Mouse (Mus musculus) forelimb bud, embryonic 11.5 days (tissue): ENCODE measurements at regions not wholly inside any gene's neighbourhood (a gene's known extent, or its start where the extent isn't known, plus 50 kb on each side); places are given as distances from the start of the nearest gene placed in this dataset.
A peak's percentile ranks its signal among the peaks of the same experiment; 100 is the strongest.

Source experiments
- DNase-seq: peaks from one replicate; pipeline ENCODE4 v3.0.0-alpha.2; 2012; ENCODE audit warnings: low read depth, low spot score

DNA sequence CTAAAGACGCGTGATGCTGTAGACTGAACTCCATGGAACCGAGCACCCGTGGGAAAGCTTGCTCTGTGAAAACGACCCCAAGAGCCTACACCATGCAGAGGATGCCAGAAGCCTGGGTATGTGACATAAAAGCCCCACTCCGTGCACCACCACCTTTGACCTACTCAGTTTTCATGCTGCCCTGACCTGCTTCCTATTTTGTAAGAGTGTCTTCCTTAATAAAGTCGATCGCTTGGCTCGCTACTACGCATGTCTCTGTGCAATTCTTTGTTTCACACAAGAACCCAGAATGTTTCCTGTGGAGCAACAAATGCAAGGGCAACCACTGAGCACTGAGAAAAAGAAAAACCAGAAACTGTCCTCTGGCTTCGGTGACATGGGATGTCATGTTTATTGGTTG is 60.5 kb downstream of the Sec61b start:
- no peak for DNase-seq

DNA sequence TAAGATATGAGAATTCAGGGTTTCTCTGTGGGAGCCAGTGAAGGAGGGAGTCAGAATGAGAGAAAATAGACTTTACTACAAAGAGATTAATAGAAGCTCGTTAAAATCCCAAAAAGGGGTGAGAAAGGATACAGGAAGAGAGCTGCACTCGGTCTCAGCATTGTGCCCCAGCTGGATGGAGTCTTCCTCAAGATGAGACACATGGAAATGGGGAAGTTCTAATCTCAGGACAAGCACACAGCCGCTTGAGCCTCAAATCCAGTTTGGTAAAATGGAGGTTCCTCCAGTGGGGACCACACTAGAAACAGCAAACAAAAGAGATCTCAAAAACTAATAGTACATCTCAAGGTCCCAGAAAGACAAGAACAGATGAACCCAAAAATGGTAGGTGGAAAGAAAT is 93.2 kb downstream of the Sec61b start:
- DNase-seq: no peak

DNA sequence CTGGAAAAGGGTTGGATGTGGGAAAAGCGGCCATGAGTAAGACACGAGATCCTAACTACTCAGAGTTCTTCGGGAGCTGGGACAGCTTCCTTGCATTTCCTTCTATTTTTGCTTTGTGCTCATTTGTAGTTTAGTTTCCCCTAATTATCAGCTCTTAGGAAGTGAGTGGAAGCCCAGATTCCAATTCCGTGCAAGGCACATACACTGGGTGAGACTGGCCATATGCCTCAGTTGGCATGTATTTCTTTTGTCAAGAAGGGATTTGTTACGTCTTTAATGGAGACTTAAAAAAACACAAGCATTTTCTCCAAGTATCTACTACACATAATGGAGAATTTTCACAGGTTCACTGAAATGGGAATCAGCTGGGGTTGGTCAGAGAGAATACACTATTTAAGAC is 96.4 kb downstream of the Sec61b start:
- DNase-seq: no peak

DNA sequence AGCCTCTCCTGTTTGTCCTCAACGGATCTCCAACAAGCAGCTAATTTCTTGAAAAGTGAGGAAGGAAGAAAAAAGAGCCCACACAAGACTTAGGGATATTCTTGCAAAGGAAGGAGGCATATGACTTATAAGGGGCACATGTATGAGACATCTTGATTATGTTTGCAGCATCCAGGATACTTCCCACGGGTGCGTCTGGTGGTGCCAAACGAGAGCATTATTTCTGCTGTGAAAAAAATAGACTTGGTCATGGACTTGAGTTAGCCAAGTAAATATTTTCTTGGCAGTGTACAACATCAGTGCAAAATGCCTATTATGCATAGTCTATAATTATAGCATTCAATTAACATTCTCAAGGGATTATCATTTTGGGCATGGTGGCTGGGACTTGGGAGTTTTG is 101.6 kb downstream of the Sec61b start:
- no peak for DNase-seq

DNA sequence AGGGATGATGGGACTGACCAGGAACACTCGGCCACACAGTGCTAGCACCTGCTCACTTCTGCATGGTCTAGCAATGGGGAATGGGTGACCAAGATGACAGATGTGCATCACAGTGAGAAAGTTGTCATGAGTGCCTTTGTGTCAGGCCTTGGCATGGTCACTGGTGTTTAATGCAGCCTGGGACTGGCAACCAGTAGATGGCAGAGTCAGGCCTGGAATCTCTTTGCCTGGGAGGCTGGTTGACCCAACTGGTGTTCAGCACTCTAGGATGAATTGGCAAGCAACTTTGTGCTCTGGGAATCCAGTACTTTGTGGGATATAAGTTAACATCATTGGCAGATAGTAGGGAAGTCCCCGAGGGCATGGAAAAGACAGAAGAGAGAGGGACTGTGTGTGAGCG is 103.0 kb downstream of the Sec61b start:
- no peak for DNase-seq

DNA sequence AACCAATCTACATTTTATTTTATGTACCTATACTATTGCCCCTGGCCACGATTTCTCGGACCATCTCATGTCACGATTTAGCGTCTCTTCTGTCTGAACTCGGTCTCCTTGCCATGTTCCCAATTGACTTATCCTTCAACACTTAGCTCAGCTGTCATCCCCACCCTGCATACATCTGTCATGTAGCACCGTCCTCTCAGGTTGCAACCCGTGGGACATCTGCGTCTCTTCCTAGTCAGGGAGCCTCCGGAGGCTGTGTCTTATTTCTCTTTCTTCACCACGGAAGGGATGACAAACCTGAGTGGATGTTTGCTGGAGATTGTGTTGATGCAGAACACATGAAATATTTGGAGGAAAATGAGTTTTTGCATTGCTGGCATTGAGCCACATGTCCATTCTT is 104.2 kb downstream of the Sec61b start:
- DNase-seq: no peak

DNA sequence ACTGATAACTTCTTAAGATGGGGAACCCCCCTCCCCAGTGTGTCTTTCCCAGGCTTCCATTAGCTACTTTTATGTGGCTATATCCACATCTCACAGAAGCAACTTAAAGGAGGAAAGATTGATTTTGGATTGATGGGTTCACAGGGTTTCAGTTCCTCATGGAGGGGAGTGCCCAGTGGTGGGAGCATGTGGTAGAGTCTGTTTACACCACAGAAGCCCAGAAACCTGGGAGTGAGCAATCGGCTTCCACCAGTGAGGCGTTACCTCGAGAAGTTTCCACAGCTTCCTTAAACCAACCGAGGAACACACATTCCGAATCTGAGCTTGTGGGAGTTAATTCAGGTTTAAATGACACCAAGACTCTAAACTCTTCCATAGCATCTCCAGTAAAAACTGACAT is 106.1 kb downstream of the Sec61b start:
- no peak for DNase-seq

DNA sequence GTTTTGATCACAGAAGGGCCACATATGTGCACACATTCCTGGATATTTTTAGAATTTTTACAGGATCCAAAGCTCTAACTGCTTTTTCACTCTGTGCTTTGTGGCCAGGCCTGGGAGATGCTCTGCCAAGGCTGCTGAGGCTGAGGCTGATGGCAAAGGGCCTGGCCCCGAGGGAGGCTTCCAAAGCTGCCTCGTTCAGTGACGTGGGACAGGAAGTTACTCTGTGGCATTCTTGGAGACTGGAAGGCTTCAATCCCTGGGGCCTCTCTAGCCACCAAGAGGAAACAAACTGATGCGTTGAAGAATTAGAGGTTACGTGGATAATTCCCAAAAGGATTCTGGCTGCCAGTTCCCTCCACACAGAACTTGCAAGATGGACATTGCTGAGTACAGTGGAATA is 112.8 kb downstream of the Sec61b start:
- no peak for DNase-seq

DNA sequence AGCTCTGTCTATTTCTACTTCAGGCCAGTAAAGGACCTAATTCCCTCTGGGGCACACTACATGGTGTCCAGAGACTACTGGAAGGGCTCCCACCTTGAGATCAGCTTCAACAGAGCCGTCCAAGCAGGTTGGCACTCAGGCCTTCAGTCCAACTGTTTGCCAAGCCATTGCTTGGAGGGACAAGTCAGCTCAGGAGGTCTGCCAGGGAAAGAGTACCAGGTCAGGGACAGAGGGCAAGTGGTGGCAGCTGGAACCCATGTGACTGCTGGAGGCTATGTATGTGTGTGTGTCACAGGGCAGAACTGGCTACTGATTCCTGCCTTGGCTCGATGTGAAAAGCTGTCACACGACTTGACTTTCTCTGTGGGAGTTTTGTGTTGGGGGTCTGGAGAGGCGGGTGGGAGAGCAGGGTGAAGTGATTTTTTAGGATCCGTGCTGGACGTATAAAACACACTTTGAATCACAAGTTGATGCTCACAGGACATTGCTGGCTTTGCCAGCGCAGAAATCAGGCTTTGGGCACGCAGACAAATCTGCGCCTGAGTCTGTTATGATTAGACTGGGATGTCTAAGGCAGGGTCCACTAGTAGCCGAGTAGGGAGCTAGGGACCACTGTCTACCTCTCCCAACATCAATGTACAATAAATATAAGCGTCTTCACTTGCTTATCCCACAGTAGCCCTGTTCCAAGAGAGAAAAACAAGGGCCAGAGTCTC is 118.0 kb downstream of the Sec61b start:
- no peak for DNase-seq

DNA sequence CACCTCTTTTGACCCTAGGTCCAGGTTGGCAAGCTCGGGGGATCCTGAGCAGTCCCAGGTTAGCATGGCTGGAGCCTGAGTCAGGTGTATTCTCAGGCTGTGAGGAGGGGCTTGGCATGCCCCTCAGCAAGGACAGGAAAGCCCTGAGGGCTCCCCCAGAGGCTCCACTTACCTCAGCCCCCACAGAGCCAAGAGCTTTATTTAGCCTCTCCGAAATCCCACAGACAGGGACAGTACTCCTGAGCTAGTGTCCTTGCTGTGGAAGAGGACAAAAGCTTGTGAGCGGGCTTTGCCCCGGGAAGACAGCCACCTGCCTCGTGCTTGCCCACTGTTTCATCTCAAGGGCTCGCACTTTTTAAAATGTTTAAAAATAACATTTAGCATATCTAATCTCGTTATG is 118.7 kb downstream of the Sec61b start:
- no peak for DNase-seq

DNA sequence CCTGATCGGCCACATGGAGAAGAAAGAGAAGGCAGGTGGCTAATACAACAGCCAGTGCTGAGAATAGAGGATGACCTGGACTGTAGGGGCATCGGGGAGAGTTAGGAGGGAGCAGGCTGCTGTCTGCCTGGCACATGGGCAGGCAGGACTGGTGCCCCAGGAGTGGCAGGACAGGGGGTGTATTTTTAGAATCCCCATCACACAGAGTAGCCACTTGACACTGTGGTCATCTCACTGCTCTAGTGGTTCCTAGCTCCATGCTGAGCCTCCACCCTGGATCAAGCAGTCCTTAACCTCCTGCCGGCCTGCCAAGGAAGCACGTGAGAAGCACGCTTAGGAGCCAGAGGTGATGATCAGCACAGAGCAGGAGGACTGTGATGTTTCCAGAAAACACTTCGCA is 119.7 kb downstream of the Sec61b start:
- DNase-seq: no peak

DNA sequence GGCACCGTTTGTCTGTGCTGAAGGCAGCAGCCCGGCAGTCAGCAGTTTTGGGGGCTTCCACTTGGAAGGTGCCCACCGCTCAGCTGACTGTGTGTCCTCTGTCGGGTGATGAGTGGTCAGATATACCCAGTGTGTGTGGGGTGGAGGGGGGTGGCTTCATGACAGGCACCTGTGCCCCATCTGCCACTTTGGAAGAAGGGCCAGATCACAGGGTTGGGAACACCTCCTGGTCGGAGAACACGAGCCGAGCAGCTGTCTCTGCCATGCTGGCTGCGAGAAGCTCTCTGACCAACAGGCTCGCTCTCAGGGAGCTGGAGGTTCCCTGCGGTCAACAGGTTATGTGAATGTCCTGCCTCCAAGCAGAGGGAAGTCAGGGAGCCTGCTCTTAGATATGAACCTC is 121.4 kb downstream of the Sec61b start:
- no peak for DNase-seq

DNA sequence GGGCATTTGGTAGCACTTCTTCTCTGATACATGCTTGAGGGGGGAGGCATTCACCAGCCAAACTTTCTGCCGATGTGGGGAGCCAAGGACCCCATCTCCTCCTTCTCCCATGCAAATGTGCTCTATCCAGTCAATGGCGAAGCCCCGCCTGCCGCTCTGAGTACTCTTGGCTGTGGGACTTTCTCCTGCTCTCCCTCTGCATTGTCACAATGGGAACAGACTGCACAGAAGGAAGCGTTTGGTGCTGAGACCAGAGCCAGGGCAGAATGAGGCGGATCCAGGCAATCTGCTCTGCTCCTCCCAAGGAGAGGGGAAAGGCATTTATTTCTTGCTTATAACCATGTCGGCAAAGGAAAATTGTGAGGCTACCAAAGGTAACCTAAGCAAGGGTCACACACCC is 123.1 kb downstream of the Sec61b start:
- no peak for DNase-seq

DNA sequence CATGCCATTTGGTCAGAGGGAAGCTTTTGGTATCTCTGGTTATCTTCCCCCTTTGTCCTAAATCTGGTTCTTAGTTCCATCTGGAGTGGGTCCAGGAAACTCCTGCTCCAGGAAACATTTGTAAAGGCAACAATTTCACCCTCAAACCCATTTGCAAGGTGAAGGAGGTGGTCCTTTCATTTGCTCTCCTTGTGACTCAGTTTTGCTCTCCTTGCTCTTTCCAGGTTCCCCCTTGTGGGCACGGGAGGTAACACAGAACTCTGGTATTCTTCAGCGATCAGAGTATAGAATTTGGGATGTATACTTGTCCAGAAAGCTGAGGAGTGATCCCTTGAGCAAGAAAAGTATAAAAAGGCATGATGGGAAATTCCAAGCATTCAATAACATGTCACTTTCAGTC is 123.8 kb downstream of the Sec61b start:
- DNase-seq: no peak

DNA sequence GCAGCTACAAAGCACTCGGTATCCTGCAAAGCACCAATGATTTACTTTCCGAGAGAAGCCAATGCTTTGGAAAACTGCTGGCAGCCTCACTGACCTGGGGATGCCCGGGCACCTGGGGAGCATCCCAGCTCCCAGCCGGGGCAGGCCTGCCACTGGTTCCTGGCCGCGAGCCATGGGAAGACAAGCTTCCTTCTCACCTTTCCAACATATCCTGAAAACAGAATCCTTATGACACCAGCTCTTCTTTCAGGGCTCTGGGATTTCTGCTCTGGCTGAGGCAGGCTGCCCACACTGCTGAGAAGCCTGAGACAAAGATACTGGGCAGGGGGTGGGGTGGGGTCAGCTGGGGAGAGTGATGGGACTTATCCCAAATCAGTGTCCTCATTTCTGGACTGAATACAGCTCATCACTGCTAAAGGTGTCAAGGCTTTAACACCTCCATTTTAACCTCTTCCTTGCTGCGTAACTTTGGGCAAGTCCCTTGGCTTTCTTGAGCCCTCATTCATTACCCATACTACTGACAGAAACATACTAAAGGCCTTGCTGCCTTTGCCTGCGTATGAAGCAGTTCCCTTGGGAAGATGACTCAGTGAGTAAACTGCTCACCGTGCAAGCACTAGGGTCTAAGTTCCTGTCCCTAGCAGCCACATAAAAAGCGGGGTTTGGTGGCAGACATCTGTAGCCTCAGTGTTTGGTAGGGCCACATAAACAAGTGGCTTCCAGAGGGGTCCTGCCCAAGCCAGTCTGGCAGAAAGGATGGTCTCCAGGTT is 127.0 kb downstream of the Sec61b start:
- no peak for DNase-seq

DNA sequence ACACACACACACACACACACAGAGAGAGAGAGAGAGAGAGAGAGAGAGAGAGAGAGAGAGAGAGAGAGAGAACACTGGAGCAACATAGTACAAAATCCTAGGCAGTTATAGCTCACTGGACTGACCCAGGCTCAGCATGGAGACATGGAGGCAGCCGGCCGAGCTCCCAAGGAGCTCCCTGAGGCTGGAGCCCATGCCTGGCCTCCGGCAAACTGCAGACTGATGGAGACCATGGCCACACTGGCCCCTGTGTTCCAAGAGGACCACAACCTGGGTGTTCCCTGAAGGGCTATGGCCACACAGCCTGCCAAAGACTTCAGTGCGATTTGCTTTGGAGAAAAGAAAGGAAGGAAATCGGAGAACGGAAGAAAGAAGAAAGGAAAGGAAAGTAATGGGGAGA is 128.9 kb downstream of the Sec61b start:
- DNase-seq: peak; percentile 4

DNA sequence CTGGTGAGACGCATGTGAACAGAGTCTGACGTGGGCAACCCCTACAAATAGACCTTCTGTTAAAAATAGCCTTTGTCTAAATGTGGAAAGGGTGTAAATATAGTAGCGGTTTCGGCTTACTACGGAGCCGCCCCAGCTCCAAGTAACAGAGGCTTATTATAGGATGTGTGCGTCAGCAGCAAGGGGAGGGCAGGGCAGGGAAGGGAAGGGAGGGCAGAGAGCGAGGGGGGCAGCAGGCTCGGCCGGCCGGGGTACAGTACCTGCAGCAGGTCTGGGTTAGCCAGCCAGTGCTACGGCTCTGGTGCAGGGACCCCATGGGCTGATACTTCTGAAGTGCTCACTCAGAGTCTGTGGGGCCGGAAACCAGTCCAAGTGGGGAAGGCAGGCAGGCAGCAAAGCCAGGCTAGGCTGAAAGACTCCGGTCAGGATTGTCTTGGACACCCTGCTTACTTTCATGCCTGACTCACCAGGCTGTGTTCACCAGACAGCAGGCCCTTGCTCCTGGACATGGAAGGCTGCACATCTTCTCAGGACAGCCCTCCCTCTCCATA is 129.5 kb downstream of the Sec61b start:
- DNase-seq: peak; percentile 43

DNA sequence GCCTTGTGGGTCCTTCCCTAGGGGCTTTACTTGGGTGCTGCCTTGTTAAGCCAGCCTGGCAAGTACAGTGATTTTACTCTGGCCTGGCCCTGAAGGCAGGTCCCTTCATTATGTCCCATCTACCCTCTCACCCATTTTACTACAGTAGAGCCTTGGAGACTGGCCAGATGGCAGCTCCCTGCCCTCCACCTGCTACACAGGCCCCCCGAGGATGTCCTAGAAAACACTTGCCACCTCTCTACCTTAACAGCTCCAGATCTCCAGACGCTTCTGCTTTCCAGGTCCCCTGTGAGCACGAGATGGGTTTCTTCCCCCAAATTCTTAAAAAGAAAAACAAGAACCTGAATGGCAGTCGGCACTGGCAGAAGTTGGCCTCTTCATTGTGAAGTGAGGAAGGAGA is 131.2 kb downstream of the Sec61b start:
- no peak for DNase-seq

DNA sequence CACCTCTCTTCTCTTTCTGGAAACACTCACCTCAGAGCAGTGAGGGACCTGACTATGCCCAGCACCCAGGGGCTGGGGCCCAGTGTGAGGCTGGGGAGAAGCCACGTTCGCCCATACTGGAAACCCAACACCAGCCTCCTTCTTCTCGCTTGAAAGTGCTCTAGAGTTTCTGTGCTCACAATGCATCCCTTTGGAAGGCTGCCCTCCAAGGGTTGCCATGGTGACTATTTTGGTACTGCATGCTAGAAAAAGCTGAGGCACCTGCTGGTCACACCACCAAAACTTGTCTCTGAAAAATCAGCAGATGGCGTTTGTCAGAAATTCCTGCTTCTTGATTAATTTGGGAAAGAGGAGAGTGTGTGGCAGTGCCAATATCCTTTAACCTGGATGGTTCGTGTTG is 134.2 kb downstream of the Sec61b start:
- DNase-seq: peak; percentile 16

DNA sequence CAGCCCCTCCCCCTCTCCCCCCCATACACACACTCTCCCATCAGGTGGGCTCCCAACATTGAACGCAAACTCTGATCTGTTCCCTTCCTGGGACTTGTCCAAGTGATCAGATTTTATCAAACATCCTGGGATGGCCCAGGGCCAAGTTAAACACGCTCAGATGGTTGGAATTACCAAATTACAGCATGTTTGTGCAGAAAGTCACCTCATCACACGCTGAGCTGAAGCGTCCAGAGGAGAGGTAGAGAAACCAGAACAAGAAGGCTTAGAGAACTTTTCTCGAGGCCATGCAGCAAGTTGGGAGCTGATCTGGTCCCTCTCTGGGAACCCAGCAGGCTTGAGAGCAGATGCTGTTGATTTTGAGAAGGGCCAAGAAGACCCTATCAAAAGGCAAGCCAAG is 136.5 kb downstream of the Sec61b start:
- DNase-seq: no peak

DNA sequence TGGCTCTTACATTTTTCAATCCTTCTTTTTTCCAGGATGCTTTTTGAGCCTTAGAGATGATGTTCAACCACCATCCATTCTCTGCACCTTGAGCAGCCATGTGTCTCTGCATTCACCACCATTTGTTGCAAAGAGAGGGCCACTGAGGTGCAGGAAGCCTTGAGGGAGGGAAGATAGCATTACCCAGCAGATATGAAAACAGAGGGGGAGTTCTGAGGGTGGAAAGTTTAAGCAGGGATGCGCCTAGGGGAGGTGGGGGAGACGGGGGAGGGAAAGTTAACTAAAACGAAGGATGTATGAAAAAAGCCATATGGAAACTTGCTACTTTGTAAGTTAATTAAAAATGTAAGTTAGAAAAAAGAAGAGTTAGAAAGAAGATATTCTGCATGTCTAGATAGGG is 142.1 kb downstream of the Sec61b start:
- no peak for DNase-seq

DNA sequence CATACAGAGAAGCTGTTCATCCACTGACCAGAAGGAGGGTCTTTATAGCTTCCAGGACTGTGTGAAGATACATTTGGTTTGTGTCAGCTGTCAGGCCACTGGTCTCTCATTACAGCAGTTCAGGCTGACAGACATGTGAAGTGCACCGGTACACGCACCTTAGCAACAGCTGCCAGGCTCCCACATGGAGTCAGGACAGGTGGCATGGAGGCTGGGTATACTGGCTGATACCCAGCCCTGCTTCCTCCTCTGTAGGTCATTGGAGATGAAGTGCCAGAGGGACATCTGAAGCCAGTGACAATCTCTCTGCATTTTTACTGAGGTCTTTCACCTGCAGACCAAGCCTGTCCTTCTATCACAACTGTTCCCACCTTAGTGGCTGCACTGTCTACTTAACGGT is 146.2 kb downstream of the Sec61b start:
- DNase-seq: no peak
